Mouse (Mus musculus) megakaryocyte, adult 5-6 weeks (primary cell): Measurements from ENCODE around the gene Pdlim7. TPM values are rescaled to one million over a fixed set of nuclear protein-coding genes. Genes with fewer than 3 reads are reported as not detected.

Experiments
- ATAC-seq: 2 replicates; pipeline ENCODE4 v1.8.0; 2016; ENCODE audit warnings: mild to moderate bottlenecking, inconsistent platforms; ENCODE audit not compliant: poor library complexity, severe bottlenecking
- total RNA-seq, 2 experiments: library from RNA; stranded (forward) in 1 of 2; stranded (reverse) in 1 of 2; fragments of 153-499, 151-499 nt in 1 of 2; fragments of 221-1000, 200-1000 nt in 1 of 2; gene quantifications; 2 replicates each; pipeline versions ENCODE4 v1.2.3 to v1.2.4; 2015 to 2017

Gene Pdlim7
- total RNA-seq, 2 experiments from 2014 or later, result 12.4 to 23.8 TPM

DNA sequence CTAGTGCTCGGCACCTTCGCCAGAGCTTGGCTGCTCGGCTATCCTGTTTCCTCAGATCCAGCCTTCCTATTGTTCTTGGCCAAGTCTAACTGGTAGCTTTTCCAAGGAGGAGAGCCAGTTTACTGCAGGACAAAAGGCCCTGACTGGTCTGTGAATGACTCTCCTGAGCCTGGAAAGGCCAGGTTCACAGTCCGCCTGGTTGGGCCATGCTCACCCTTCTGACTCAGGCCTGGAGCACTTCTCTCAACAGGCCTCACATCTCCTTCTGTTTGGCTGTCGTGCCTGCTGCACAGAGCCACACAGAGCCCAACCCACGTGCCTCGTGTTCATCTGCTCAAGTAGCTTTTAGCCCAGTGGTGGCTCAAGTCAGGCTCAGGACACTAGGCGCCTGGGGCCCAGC is 9.3 kb upstream of the Pdlim7 start:
- ATAC-seq, result no peak

DNA sequence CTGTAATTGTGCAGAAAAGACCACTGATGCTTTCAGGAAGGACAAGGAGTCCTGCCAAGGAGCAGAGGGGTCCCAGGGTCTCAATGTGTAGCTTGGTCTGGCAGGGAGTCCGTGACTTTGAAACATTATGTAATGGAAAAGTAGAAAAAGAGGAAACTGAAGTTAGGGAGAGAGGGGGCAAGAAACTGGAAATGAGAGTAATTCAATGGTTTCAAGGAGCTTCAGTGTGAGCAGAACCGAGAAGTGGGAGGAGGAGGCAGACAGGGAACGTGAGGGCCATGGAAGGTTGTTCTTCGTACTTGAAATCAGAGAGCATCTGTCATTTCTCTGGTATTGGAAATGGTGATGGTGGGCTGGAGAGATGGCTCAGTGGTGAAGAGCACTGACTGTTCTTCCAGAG is 6.1 kb upstream of the Pdlim7 start:
- ATAC-seq, result peak; percentile 73

DNA sequence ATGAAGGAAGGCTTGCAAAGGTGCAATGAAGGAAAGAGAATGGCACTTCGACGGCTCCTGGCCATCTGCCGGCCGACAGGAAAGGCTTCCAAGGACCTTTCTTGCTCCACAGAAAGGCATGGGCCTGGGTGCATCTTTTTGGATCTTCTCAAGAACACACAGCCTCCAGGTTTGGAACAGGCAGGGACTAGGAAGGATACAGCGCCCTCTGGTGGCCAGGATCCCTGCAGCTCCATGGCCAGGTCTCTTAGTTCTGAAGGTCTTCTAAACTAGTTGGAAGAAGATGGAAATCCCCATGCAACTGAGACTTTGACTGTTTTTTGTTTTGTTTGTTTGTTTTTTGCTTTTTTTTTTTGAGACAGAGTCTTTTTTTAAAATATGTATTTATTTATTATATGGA is 3.5 kb upstream of the Pdlim7 start:
- ATAC-seq, result peak; percentile 39

DNA sequence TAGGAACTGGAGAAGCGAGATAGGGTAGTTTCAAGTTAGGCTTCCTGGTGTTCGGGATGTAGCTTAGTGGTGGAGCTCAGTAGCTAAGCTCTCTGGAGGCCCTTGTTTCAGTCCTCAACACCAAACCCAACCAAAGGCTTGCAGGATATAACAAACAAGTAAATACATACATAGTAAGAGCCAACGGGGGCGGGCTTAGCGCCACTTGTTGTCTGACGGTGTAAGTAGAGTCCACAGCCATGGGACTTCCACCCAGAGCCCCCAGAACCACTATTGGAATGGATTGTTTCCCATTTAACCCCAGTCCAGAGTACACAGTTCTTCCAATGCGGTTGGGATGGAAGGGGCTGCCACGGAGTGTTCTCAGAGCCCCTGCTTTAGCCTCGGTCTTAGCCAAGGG is 352 bp upstream of the Pdlim7 start:
- no peak for ATAC-seq

DNA sequence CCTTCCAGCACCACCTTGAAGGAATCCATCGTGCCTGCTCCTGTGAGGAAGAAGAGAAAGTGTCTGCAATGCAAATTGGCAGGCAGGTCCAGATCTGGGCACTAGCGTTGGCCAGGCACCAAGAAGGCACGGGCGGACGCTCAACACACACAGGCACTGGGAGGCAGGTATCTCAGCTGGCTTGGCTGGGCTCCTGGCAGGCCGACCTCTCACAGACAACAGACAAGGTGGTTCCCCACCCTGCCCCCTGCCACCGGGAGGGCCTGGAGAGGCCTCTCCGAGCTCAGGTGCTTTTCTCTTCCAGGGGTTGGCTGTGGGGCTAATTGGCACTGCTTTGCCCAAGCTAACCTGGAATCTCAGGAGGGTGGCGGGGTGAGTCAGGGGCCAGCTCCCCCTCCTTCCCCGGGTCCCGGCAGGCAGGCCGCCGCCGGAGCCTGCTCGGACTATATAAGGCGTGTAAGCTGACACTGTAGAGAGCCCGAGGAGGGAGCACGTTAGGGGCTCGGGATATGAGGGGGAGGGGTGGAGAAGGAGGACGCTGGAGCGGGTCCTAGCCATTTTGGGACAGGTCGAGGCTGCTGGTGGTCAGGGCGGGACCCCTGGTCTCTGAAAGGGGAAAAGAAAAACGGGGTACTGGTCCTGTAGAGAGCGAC is 971 bp downstream of the Pdlim7 start:
- no peak for ATAC-seq

DNA sequence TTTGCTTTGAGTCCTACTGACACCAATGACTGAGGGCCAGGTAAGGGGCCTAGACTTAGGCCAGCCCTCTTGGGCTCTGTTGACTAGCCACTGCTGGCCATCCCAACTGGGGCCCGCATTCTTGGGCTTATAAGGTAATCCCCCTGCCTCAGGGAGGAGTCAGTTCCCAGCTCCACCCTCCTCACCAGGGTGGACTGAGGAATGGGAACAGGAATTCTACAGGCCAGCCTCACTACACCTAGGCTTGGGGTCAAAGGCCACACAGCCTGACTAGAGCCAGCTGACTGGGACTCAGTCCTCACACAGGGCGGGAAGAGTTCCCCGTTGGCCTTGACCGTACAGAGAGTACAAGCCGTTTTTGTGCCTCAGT is 2.0 kb downstream of the Pdlim7 start:
- no peak for ATAC-seq

DNA sequence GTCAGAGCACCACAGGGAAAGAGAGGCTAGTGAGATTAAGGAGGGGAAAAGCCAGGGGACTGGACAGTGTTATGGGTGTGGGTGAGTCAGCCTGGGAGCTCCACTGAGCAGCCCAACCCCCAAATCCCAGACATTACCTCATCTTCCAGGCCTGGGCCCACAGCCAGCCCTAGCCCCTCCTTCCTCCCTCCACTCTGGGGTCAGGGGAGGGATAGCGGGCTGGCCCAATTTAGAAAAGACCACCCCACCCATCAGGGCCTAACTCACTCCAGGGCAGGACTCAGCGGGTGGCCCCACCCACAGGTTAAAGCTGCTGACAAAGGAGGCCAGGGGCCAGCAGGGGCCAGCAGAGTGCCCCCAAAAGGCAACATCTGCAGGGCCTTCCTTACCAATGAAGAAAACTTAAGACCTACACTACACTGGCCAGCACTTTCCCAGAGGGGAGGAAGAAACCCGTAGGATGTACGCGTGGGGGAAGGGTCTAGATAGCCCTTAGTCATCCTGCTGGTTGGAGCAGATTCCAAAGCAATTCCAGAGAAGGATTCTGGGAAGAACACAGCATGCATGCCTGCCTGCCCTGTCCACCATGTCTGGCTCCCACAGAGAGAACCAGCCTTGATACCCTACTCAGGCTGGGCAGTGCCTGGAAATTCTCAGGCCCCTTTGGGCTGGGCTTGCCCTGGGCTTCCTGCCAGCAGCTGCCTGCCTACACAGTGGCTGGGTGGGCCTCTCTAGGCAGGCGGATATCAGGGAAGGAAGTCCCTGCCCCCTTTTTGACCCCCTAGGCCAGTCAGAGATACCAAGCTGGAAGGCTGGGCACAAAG is 2.6 kb downstream of the Pdlim7 start:
- ATAC-seq, result peak; percentile 33

DNA sequence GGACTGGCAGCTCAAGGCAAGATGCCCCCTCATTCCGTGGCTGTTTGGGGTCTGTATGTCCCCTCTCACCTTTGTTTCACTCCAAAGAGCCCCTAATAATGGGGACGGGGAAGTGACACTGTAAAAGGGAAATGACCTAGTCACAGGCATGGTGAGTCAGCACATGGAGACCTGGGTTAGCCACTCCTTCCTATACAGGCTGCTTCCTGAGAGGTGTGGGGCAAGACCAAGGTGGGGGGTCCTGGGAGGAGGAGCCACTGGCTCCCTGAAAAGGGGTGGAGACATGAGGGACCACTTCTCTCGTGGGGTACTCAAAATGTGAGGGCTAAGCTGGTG is 3.2 kb downstream of the Pdlim7 start:
- peak; percentile 66 for ATAC-seq

DNA sequence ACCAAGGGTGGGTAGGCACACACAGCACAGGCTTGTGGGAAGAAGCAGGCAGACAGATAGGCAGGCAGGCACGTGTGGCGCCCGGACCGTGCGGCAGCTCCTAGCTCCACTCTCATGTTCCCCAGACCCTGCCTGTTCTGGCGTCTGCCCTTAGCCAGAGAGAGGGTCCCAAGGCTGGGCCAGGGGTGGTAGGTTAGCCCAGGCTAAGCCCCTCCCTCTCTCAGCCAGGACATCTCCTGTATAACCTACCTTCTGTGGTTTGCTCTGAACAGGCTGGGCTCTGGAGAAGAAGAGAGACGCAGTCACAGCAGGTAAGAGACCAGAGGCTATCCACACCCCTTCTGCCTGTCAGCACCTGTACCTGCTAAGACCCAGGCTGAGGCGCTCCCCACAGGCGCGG is 4.9 kb downstream of the Pdlim7 start:
- no peak for ATAC-seq

DNA sequence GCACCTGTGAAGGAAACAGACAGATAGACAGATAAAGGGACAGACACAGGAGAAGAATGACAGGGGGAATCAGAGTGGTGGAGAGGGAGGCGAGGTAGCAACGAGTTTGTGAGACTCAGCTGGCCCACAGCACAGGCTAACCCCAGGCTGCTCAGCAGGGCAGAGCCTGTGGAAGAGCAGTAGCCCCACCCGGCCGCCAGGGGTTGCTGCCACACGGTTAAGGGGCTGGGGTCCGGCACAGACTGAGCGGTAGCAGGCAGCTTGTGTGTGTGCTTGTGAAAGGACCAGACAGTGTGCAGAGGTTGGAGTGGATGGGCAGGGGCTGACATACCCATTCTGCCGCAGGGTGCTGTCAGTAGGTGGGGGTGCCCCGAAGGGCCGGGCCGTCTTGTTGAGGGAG is 5.6 kb downstream of the Pdlim7 start:
- ATAC-seq, result no peak

DNA sequence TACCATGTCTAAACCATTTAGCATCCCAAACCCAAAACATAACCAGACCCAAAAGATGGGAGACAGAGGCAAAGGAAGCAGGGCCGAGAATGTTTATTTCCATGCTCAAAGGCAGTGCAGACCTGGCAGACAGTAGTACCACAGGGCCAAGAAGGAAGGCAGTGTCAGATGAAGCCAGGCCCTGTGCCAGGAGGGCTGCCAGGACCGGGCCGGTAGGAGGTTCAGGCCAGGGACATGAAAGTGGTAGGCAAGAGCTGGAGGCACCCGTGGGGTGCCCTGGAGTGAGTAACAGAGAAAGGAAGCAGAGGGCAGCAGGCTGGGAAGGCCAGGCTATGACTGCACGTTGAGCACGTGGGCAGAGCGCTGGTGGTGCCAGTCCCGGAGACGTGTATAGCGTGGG is 6.8 kb downstream of the Pdlim7 start:
- ATAC-seq, result no peak

DNA sequence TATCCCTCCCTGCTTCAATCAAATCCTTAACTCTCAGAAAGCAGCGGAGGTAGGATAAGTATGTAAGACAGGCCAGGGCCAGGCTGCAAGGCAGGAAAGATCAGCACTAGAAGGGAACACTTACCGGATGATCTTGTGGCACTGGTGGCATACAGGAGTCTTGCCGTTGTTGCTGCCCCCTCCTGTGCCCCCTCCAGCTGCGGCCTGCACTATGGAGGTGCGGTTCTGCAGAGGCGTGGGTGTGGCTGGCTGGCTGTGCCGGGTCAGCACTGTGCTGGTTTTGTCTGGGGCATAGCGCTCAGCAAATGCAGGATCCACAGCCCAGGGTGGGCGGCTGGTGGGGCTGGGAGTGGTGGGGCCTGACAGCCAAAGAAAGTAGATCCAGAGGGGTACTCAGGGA is 7.7 kb downstream of the Pdlim7 start:
- no peak for ATAC-seq

DNA sequence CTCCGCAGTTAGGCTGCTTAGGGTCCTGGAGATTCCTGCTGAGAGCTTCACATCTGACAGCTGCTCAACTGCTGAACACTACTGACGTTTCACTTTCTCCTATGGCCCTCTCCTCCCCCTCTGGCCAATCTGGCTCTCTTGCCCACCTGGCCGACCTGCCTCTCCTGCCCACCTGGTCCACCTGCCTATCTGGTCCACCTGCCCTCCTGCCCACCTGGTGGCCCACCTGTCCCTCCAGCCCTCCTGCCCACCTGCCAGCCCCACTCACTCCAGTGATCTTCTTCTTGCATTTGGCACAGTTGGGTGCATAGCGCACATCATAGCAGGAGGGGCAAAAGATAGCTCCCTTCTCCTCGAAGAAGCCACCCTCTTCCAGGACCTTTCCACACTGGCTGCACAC is 9.1 kb downstream of the Pdlim7 start:
- ATAC-seq, result no peak

DNA sequence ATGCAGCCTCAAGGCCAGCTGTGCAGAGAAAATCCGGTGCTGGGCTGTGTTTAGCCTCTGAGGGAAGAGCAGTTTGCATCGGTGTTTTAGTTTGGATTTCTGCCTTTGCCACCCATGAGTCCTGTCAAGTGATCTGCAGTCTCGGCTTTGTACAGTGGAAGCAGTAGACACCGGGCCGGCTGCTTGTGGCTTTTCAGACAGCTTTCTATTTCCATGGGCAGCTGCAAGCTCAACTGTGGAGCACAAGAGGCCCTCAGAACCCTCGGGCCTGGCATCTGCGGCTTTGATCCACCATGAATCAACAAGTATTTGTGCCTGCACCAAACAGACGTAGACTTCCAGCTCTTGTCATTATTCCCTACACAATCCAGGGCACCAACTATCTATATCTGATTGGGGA is 11.1 kb downstream of the Pdlim7 start:
- no peak for ATAC-seq

DNA sequence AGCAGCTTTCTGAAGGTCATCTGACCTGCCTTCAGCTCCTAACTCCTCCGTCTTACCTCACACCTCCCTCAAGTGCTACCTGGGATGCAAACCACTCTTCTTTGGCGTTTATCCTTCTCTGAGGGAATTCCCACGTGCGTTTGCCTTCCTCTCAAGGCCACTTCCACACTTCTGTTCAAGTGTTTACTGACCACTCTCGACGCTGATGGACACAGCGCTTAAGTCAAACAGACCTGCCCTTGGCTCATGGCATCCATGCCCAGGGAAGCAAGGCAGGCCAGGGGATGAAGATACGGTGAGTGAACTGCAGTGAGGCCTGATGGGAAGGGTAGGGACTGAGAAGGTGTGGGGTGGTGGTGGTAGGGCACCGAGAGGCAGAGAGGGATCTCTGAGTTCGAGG is 12.9 kb downstream of the Pdlim7 start:
- ATAC-seq, result no peak

DNA sequence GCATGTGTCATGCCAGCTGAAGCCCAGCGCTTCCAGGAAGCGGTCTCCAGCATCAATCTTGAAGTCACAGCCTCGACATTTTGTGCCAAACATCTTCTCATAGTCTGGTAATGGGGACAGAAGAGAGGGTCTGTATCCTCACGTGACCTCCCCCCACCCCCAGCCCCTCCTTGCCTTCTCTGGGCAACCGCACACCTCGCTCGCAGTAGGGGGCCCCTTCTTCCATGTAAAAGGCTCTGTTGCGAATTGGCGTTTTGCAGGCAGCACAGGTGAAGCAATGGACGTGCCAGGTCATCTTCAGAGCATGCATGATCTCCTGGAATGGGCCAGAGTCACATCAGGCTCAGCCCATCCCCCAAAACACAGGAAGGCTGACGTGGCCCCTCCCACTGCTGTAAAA is 14.6 kb downstream of the Pdlim7 start:
- no peak for ATAC-seq

DNA sequence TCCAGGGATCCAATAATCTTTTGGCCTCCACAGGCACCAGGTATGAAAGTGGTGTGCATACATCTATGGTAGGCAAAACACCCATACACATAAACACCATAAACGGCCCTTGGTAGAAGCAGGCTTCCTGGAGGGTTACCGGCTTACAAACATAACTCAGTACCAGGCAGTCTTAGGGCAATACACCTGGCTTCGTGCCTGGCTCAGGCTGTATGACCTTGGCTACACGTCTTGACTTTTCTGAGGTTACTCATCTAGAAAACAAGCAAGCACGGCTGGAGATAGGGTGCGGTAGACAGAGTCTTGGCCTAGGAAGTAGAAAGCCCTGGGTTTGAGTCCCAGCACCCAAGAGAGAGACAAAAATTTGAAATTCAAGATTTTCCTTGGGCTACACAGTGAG is 16.8 kb downstream of the Pdlim7 start:
- no peak for ATAC-seq

DNA sequence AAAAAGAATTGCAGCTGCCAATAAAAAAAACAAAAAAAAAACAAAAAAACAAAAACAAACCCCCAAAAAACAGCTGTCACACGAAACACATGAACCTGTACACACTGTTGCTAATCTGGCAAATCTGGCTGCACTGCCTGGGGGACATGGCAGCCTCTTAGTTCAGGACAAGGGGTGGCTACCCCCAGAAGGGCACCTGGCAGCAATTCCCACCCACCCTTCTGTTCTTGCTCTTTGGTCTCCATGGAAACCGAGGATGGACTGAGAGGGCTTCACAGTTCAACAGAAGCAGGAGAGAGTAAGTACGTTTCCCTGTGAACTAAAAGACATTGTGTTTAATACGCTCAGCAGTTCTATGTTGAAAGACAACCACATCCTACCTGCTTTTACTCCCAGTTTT is 17.8 kb downstream of the Pdlim7 start:
- no peak for ATAC-seq

DNA sequence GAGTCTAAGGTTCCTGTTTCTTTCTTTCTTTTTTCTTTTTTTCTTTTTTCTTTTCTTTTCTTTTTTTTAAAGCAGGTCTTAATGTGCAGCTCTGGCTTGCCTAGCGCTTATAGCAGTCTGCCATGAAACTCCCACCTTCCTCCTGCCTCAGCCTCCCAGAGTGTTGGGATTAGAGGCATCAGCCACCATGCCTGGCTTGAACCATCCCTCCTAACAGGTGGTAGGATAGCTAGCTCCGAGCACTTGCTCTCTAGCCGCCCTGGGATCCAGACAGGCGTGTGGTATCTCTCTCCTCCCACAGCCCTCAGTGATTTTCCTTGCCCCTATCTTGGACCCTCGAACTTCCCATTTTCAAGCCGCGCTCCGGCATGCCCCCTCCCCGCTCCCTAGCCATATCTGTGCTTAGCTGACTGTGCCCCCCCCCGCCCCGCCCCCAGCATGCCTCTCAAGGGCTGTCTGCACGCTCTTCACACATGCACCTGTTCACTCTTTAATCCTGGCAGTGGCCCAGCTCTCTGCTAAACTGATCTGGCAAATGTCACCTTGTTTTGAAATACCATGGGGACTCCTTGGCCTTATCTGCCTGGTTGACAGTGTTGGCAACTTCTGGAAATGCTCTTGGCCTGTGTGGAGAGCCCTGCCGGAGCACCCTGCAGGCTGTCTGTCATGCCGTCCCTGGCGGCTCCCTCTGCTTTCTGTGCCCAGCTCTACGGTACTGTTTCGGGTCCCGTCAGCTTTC is 18.4 kb downstream of the Pdlim7 start:
- ATAC-seq, result no peak

DNA sequence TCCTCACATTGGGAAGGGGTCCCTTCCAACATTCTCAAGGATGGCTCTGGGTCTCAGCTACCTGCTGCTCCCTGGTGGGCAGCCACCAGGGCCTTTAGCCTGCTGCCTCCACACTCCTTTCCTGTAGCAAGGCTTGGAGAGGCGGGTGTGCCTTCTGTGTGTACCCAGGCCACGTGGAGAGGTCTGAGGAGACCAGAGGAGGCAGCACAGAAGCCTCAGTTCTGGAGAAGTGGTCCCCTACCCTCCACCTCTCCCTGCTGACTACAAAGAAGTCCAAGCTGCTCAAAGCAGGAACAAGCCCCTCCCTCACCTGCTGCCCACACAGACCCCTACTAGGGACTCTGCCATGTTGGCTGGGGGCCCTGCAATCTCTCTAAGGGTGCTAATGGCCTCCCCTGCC is 19.2 kb downstream of the Pdlim7 start:
- ATAC-seq, result no peak

DNA sequence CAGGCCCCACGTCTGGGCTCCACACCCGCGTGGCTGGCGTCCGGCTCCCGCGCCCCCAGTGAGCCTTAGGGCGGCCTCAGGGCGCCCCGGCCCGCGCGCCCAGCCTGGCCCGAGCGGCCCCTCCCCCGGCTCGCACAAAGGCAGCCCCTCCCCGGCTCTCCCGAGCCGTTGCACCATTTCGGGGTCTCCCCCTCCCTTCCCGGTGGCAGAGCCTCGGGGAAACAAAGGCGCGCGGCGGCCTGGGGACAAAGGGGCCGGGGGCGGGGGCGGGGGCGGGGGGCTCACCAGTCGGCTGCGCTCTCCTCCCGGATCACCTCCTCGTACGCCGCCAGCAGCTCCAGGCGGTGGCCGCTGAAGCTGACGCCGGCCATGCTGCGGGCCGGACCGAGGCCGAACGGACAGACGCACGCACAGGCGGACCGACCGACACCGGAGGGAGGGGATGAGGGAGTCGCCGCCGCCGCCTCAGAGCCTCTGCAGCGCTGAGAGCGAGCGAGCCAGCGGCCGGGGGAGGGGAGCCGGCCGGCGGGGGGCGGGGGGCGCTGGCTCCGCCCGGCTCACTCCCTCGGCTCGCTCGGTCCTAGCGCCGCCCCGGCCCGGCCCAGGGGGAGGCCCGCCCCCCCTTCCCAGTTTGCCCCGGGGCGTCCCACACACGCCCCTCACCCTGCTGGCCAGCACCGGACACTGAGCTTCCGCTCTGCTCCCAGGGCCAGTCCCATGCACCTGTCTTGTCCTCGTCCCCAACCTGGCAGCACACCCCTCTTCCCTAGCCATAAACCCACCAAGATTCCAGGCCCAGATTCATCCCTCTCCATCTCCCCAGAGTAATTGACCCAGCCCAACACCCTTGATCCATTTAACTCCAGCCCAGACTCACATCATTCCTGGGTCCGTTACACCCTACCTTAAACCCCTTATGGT is 25.6 kb downstream of the Pdlim7 start, which contains the start of gene Dbn1:
TSS of gene Dbn1 (minus strand) at position 534 of the 921 bp plus-strand sequence.
- ATAC-seq, result peak; percentile 19; the same call in 1 of the 2 replicates
